Mouse (Mus musculus): ENCODE measurements at regions not wholly inside any gene's neighbourhood (a gene's known extent, or its start where the extent isn't known, plus 50 kb on each side); places are given as distances from the start of the nearest gene placed in this dataset.

GRCm38 (mm10) chr4:97283099-97283498 is 100.1 kb upstream of the Gm10192 start:
- no peak overlapping the region for H3K4me3 ChIP-seq (ENCODE audit: low read depth, low read length)
- H3K4me1 ChIP-seq (replicated peaks; ENCODE audit: control insufficient read depth, insufficient read depth, low read length), result peaks cover 7% of the 10 kb centered on the region; the same call in 1 of the 2 replicates
- ATAC-seq (replicated peaks; ENCODE audit: low FRiP score) (no peak), DNase-seq (ENCODE audit: low spot score) (no peak)
- WGBS, result 92% methylated on average over 1 of the region's 1 CpGs
- no peaks in the 10 kb centered on the region for H3K27me3 ChIP-seq (ENCODE audit: control insufficient read depth, insufficient read depth, low read length)
- H3K9me3 ChIP-seq (ENCODE audit: control insufficient read depth, low read length), result no peaks in the 10 kb centered on the region
- no peaks in the 10 kb centered on the region for H3K36me3 ChIP-seq (ENCODE audit: control insufficient read depth, insufficient read depth, low read length)
- no peak overlapping the region for H3K9ac ChIP-seq (ENCODE audit: low read length)
- H3K27ac ChIP-seq (ENCODE audit: low read depth, low read length), result no peak overlapping the region
- no peak overlapping the region for H3K4me2 ChIP-seq (ENCODE audit: low read depth, low read length, severe bottlenecking)

GRCm38 (mm10) chr4:97282643-97283042 is 99.7 kb upstream of the Gm10192 start:
- DNase-seq (ENCODE audit: low spot score) (no peak), ATAC-seq (replicated peaks; ENCODE audit: low FRiP score) (no peak)
- no peak overlapping the region for H3K9ac ChIP-seq (ENCODE audit: low read length)
- H3K9me3 ChIP-seq (ENCODE audit: control insufficient read depth, low read length), result no peaks in the 10 kb centered on the region
- no peak overlapping the region for H3K4me2 ChIP-seq (ENCODE audit: low read depth, low read length, severe bottlenecking)
- WGBS, result 69% methylated on average over 3 of the region's 3 CpGs
- H3K4me1 ChIP-seq (replicated peaks; ENCODE audit: control insufficient read depth, insufficient read depth, low read length), result peaks cover 7% of the 10 kb centered on the region; the same call in 1 of the 2 replicates
- H3K27ac ChIP-seq (ENCODE audit: low read depth, low read length), result no peak overlapping the region
- no peaks in the 10 kb centered on the region for H3K27me3 ChIP-seq (ENCODE audit: control insufficient read depth, insufficient read depth, low read length)
- no peaks in the 10 kb centered on the region for H3K36me3 ChIP-seq (ENCODE audit: control insufficient read depth, insufficient read depth, low read length)
- no peak overlapping the region for H3K4me3 ChIP-seq (ENCODE audit: low read depth, low read length)

GRCm38 (mm10) chr4:97281126-97281779 is 98.3 kb upstream of the Gm10192 start:
- Histone ChIP-seq H3K9ac (ENCODE audit: low read length) (no peak overlapping the region), H3K4me1 (replicated peaks; ENCODE audit: control insufficient read depth, insufficient read depth, low read length) (peaks cover 7% of the 10 kb centered on the region; the same call in 1 of the 2 replicates), H3K27ac (ENCODE audit: low read depth, low read length) (no peak overlapping the region), H3K27me3 (ENCODE audit: control insufficient read depth, insufficient read depth, low read length) (no peaks in the 10 kb centered on the region), H3K36me3 (ENCODE audit: control insufficient read depth, insufficient read depth, low read length) (no peaks in the 10 kb centered on the region), H3K4me3 (ENCODE audit: low read depth, low read length) (no peak overlapping the region), H3K4me2 (ENCODE audit: low read depth, low read length, severe bottlenecking) (no peak overlapping the region), H3K9me3 (ENCODE audit: control insufficient read depth, low read length) (no peaks in the 10 kb centered on the region)
- ATAC-seq (replicated peaks; ENCODE audit: low FRiP score) (peak; percentile 92), DNase-seq (ENCODE audit: low spot score) (no peak)
- 27% methylated on average over 4 of the region's 4 CpGs for WGBS

GRCm38 (mm10) chr4:97280712-97281111 is 97.7 kb upstream of the Gm10192 start:
- Histone ChIP-seq H3K4me1 (replicated peaks; ENCODE audit: control insufficient read depth, insufficient read depth, low read length) (peaks cover 7% of the 10 kb centered on the region; the same call in 1 of the 2 replicates), H3K36me3 (ENCODE audit: control insufficient read depth, insufficient read depth, low read length) (no peaks in the 10 kb centered on the region), H3K27me3 (ENCODE audit: control insufficient read depth, insufficient read depth, low read length) (no peaks in the 10 kb centered on the region), H3K4me2 (ENCODE audit: low read depth, low read length, severe bottlenecking) (no peak overlapping the region), H3K9ac (ENCODE audit: low read length) (no peak overlapping the region), H3K27ac (ENCODE audit: low read depth, low read length) (no peak overlapping the region), H3K4me3 (ENCODE audit: low read depth, low read length) (no peak overlapping the region), H3K9me3 (ENCODE audit: control insufficient read depth, low read length) (no peaks in the 10 kb centered on the region)
- WGBS, result 20% methylated on average over 3 of the region's 3 CpGs
- ATAC-seq (replicated peaks; ENCODE audit: low FRiP score) (peak; percentile 31; the same call in 1 of the 2 replicates), DNase-seq (ENCODE audit: low spot score) (no peak)

- DNase-seq (ENCODE audit: low spot score) (no peak), ATAC-seq (replicated peaks; ENCODE audit: low FRiP score) (peak; percentile 42; the same call in 1 of the 2 replicates)
- no peak overlapping the region for H3K4me3 ChIP-seq (ENCODE audit: low read depth, low read length)
- H3K4me1 ChIP-seq (replicated peaks; ENCODE audit: control insufficient read depth, insufficient read depth, low read length), result no peaks in the 10 kb centered on the region
- no peaks in the 10 kb centered on the region for H3K9me3 ChIP-seq (ENCODE audit: control insufficient read depth, low read length)
- H3K36me3 ChIP-seq (ENCODE audit: control insufficient read depth, insufficient read depth, low read length), result no peaks in the 10 kb centered on the region
- H3K4me2 ChIP-seq (ENCODE audit: low read depth, low read length, severe bottlenecking), result no peak overlapping the region
- H3K27me3 ChIP-seq (ENCODE audit: control insufficient read depth, insufficient read depth, low read length), result no peaks in the 10 kb centered on the region
- WGBS, result 80% methylated on average over 4 of the region's 4 CpGs
- no peak overlapping the region for H3K27ac ChIP-seq (ENCODE audit: low read depth, low read length)
- H3K9ac ChIP-seq (ENCODE audit: low read length), result no peak overlapping the region
These were observed 54.0 kb upstream of the Gm10192 start for GRCm38 (mm10) chr4:97236945-97237344.

- H3K36me3 ChIP-seq (ENCODE audit: control insufficient read depth, insufficient read depth, low read length), result no peaks in the 10 kb centered on the region
- no peaks in the 10 kb centered on the region for H3K9me3 ChIP-seq (ENCODE audit: control insufficient read depth, low read length)
- H3K27ac ChIP-seq (ENCODE audit: low read depth, low read length), result no peak overlapping the region
- H3K4me2 ChIP-seq (ENCODE audit: low read depth, low read length, severe bottlenecking), result no peak overlapping the region
- no peaks in the 10 kb centered on the region for H3K4me1 ChIP-seq (replicated peaks; ENCODE audit: control insufficient read depth, insufficient read depth, low read length)
- DNase-seq (ENCODE audit: low spot score), result no peak
- WGBS, result 69% methylated on average over 1 of the region's 1 CpGs
- H3K9ac ChIP-seq (ENCODE audit: low read length), result no peak overlapping the region
- ATAC-seq (replicated peaks; ENCODE audit: low FRiP score), result peak; percentile 69
- no peaks in the 10 kb centered on the region for H3K27me3 ChIP-seq (ENCODE audit: control insufficient read depth, insufficient read depth, low read length)
- no peak overlapping the region for H3K4me3 ChIP-seq (ENCODE audit: low read depth, low read length)
These were observed 53.4 kb upstream of the Gm10192 start for GRCm38 (mm10) chr4:97236384-97236783.

GRCm38 (mm10) chr4:97235945-97236383 is 53.0 kb upstream of the Gm10192 start:
- Histone ChIP-seq H3K4me2 (ENCODE audit: low read depth, low read length, severe bottlenecking) (no peak overlapping the region), H3K9me3 (ENCODE audit: control insufficient read depth, low read length) (no peaks in the 10 kb centered on the region), H3K9ac (ENCODE audit: low read length) (no peak overlapping the region), H3K4me3 (ENCODE audit: low read depth, low read length) (no peak overlapping the region), H3K4me1 (replicated peaks; ENCODE audit: control insufficient read depth, insufficient read depth, low read length) (no peaks in the 10 kb centered on the region), H3K27me3 (ENCODE audit: control insufficient read depth, insufficient read depth, low read length) (no peaks in the 10 kb centered on the region), H3K36me3 (ENCODE audit: control insufficient read depth, insufficient read depth, low read length) (no peaks in the 10 kb centered on the region), H3K27ac (ENCODE audit: low read depth, low read length) (peak overlapping the region; percentile 25; the same call in 1 of the 2 replicates)
- peak; percentile 83 for ATAC-seq (replicated peaks; ENCODE audit: low FRiP score)
- 51% methylated on average over 2 of the region's 2 CpGs for WGBS
- no peak for DNase-seq (ENCODE audit: low spot score)

Data from forebrain, embryonic 11.5 days (tissue).